Mouse (Mus musculus) hindbrain, embryonic 16.5 days (tissue): ENCODE data around the gene Rpl41. TPM values are rescaled to one million over a fixed set of nuclear protein-coding genes. Genes with fewer than 3 reads are reported as not detected.
A peak's percentile ranks its signal among the peaks of the same experiment; 100 is the strongest.

Source experiments
- ATAC-seq: fragments of 200-750 bp; cut with Nextera tagmentation; 2 replicates; pipeline ENCODE4 v1.8.0; 2017; ENCODE audit warnings: moderate TSS enrichment, moderate library complexity
- H3K27ac ChIP-seq: fragments of 300-500 bp; sonication (generic); 2 replicates; pipeline ENCODE4 v1.5.1; 2014; ENCODE audit warnings: low read depth, mild to moderate bottlenecking, control low read depth, low read length, moderate library complexity
- H3K27me3 ChIP-seq: fragments of 300-500 bp; sonication (generic); replicated peaks from 2 replicates; pipeline ENCODE4 v1.6.1; 2014; ENCODE audit warnings: low read length; ENCODE audit not compliant: control insufficient read depth, insufficient read depth
- H3K36me3 ChIP-seq: fragments of 300-500 bp; sonication (generic); 2 replicates; pipeline ENCODE4 v1.6.1; 2014; ENCODE audit warnings: mild to moderate bottlenecking, low read length, moderate library complexity, mixed read lengths; ENCODE audit not compliant: control insufficient read depth, insufficient read depth
- H3K4me1 ChIP-seq: fragments of 300-500 bp; sonication (generic); 2 replicates; pipeline ENCODE4 v1.6.1; 2014; ENCODE audit warnings: low read depth, low read length; ENCODE audit not compliant: control insufficient read depth, insufficient read depth
- H3K4me2 ChIP-seq: fragments of 300-500 bp; sonication (generic); 2 replicates; pipeline ENCODE4 v1.6.1; 2014; ENCODE audit warnings: mild to moderate bottlenecking, low read length, control low read depth, moderate library complexity
- H3K4me3 ChIP-seq: fragments of 300-500 bp; sonication (generic); 2 replicates; pipeline ENCODE4 v1.5.1; 2014; ENCODE audit warnings: mild to moderate bottlenecking, low read length, control low read depth, moderate library complexity
- H3K9ac ChIP-seq: fragments of 300-500 bp; sonication (generic); 2 replicates; pipeline ENCODE4 v1.6.1; 2014; ENCODE audit warnings: low read depth, mild to moderate bottlenecking, control low read depth, low read length, moderate library complexity
- H3K9me3 ChIP-seq: fragments of 300-500 bp; sonication (generic); 2 replicates; pipeline ENCODE4 v1.6.1; 2014; ENCODE audit warnings: mild to moderate bottlenecking, low read length, moderate library complexity; ENCODE audit not compliant: control insufficient read depth
- WGBS: fragments of 180-500 bp; shearing (Covaris S2); extraction: QIAGEN DNeasy Blood & Tissue Kit; methylation state at CpG from one replicate; pipeline ENCODE4 v1.1.7; 2014; 5-methylcytosine and 5-hydroxymethylcytosine counted together
- polyA plus RNA-seq: library from polyadenylated mRNA; unstranded; fragments of >200 nt; fragmentation: Nextera tagmentation; extraction: Ambion mirVana; gene quantifications from 2 replicates; pipeline ENCODE4 v1.2.1, GENCODE M21; 2015

The Rpl41 gene
- polyA plus RNA-seq, 1 experiment from 2014 or later, result 2,091 TPM

- peak overlapping the region; percentile 83 for H3K4me3 ChIP-seq
- peak overlapping the region; percentile 100 for H3K4me2 ChIP-seq
- H3K36me3 ChIP-seq, result no peaks in the 10 kb centered on the region
- peak overlapping the region; percentile 82 for H3K9ac ChIP-seq
- H3K4me1 ChIP-seq, result peaks cover 13% of the 10 kb centered on the region
- H3K9me3 ChIP-seq, result no peaks in the 10 kb centered on the region
- WGBS, result 11% methylated on average over 11 of the region's 11 CpGs
- H3K27me3 ChIP-seq, result peaks cover 2% of the 10 kb centered on the region; the same call in 1 of the 2 replicates
- ATAC-seq, result no peak
- H3K27ac ChIP-seq, result peak overlapping the region; percentile 63
These were observed 24.9 kb downstream of the Rpl41 start for GRCm38 (mm10) chr10:128524111-128524731.

DNA sequence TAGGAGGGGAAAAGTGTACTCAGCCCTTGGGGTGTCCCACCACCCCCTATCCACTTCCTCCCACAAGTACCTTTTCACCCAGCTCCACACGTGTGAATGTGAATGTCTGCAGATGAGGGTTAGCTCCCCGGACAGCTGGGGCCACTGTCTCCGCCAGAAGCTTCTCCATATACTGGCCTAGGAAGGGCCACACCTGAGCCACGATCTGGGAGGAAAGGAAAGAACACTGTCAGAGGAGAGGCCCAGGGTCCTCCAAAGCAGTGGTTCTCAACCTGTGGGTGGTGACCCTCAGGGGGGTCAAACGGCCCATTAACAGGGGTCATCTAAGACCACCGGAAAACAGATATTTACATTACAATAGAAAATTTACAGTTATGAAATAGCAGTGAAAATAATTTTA is 26.8 kb downstream of the Rpl41 start:
- H3K27ac ChIP-seq, result no peak overlapping the region
- WGBS, result 86% methylated on average over 6 of the region's 6 CpGs
- peaks cover 2% of the 10 kb centered on the region; the same call in 1 of the 2 replicates for H3K27me3 ChIP-seq
- peaks cover 13% of the 10 kb centered on the region for H3K4me1 ChIP-seq
- no peak for ATAC-seq
- H3K36me3 ChIP-seq, result no peaks in the 10 kb centered on the region
- no peak overlapping the region for H3K4me3 ChIP-seq
- no peaks in the 10 kb centered on the region for H3K9me3 ChIP-seq
- no peak overlapping the region for H3K4me2 ChIP-seq
- H3K9ac ChIP-seq, result no peak overlapping the region

DNA sequence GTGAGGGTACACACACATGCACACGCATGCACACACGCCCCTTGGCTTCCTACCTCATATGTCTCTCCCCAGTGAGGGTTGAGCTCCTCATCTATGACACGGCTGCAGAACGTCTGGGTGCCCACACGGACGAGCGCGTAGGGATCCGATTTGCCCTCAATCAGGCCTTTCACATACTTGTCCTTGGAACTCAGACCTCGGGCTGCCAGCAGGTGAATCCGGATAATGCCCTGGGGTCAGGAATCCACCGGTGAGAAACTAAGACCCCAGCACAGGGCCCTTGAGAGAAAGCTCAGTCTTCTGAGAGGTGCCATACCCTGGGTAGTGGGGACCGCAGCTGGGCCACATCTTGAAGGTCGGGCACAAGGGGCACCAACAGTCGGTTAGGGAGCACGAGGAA is 28.5 kb downstream of the Rpl41 start:
- H3K9me3 ChIP-seq, result no peaks in the 10 kb centered on the region
- no peak overlapping the region for H3K4me2 ChIP-seq
- peaks cover 8% of the 10 kb centered on the region for H3K4me1 ChIP-seq
- no peaks in the 10 kb centered on the region for H3K36me3 ChIP-seq
- H3K9ac ChIP-seq, result no peak overlapping the region
- ATAC-seq, result no peak
- H3K4me3 ChIP-seq, result no peak overlapping the region
- 85% methylated on average over 16 of the region's 16 CpGs for WGBS
- no peak overlapping the region for H3K27ac ChIP-seq
- H3K27me3 ChIP-seq, result peaks cover 6% of the 10 kb centered on the region

- Histone ChIP-seq H3K4me3 (no peak overlapping the region), H3K27me3 (peaks cover 5% of the 10 kb centered on the region), H3K4me1 (no peaks in the 10 kb centered on the region; the same call in 1 of the 2 replicates), H3K4me2 (no peak overlapping the region), H3K36me3 (no peaks in the 10 kb centered on the region), H3K27ac (no peak overlapping the region), H3K9ac (no peak overlapping the region), H3K9me3 (no peaks in the 10 kb centered on the region)
- 78% methylated on average over 7 of the region's 7 CpGs for WGBS
- no peak; the same call in 1 of the 2 replicates for ATAC-seq
These were observed 30.3 kb downstream of the Rpl41 start for GRCm38 (mm10) chr10:128518833-128519232.

GRCm38 (mm10) chr10:128516677-128517076 is 32.4 kb downstream of the Rpl41 start:
- Histone ChIP-seq H3K9ac (no peak overlapping the region), H3K9me3 (no peaks in the 10 kb centered on the region), H3K4me1 (no peaks in the 10 kb centered on the region), H3K27me3 (peaks cover 4% of the 10 kb centered on the region), H3K27ac (no peak overlapping the region), H3K4me3 (no peak overlapping the region), H3K4me2 (no peak overlapping the region), H3K36me3 (no peaks in the 10 kb centered on the region)
- 29% methylated on average over 6 of the region's 6 CpGs for WGBS
- ATAC-seq, result no peak

DNA sequence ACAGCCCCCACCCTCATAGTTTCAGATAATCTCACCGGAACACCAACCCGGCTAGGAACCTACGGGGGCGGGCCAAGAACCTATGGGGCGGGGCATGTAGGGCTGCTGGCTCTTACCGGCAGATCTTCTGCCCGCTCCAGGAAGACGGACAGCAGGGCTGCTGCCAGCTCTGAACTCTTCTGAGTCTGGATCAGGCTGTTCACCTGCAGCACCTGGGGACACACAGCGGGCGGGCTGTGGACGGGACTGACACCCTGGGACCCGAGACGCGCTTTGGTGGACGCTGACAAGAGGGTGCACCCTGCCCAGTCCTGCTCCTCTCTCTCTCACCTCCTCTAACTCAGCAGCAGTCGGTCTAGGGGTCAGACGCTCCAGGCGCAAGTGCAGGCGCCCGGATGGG is 33.1 kb downstream of the Rpl41 start:
- Histone ChIP-seq H3K9me3 (no peaks in the 10 kb centered on the region), H3K4me2 (0 out of 2 replicates have a peak overlapping the region, but pooled peaks have one; percentile 0), H3K4me1 (no peaks in the 10 kb centered on the region), H3K4me3 (no peak overlapping the region), H3K27me3 (peaks cover 4% of the 10 kb centered on the region), H3K36me3 (0 out of 2 replicates have a peak, but pooled peaks cover 3% of the 10 kb centered on the region), H3K27ac (no peak overlapping the region), H3K9ac (no peak overlapping the region; the same call in 1 of the 2 replicates)
- WGBS, result 22% methylated on average over 20 of the region's 20 CpGs
- no peak for ATAC-seq

DNA sequence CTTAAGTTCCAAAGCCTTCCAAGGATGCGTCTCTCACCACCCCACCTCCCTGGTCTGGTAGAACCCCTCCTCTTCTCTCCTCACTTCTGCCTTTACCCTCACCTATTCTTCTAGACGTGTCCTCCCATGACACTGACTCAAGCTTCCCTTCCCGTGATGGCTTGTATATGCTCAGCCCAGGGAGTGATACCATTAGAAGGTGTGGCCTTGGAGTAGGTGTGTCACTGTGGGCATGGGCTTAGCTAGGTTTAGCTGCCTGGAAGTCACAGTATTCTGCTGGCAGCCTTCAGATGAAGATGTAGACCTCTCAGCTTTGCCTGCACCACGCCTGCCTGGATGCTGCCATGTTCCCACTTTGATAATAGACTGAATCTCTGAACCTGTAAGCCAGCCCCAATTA is 34.1 kb downstream of the Rpl41 start:
- Histone ChIP-seq H3K4me3 (no peak overlapping the region), H3K4me2 (no peak overlapping the region), H3K36me3 (peaks cover 5% of the 10 kb centered on the region; the same call in 1 of the 2 replicates), H3K9ac (no peak overlapping the region), H3K9me3 (no peaks in the 10 kb centered on the region), H3K27me3 (peaks cover 4% of the 10 kb centered on the region), H3K27ac (no peak overlapping the region), H3K4me1 (no peaks in the 10 kb centered on the region)
- ATAC-seq, result no peak
- WGBS, result 91% methylated on average over 4 of the region's 4 CpGs

- Histone ChIP-seq H3K36me3 (peaks cover 9% of the 10 kb centered on the region; the same call in 1 of the 2 replicates), H3K9me3 (no peaks in the 10 kb centered on the region)
These were observed 37.3 kb downstream of the Rpl41 start for GRCm38 (mm10) chr10:128511761-128512160.

DNA sequence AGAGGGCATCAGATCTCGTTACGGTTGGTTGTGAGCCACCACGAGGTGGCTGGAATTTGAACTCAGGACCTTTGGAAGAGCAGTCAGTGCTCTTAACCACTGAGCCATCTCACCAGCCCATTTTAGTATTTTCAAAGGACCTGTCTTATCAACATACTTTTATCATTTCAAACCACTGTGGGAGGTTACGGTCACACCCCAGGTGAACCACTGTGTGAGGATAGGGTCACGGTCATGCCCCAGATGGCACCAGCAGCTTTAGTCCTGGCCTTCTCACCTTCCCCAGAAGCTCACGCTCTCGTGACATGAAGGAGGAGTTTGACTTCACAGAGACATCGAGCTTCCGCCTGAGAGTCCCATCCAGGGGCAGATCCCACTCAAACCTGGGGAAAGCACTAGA is 37.9 kb downstream of the Rpl41 start:
- no peaks in the 10 kb centered on the region for H3K9me3 ChIP-seq
- H3K4me2 ChIP-seq, result no peak overlapping the region
- no peaks in the 10 kb centered on the region; the same call in 1 of the 2 replicates for H3K27me3 ChIP-seq
- no peak overlapping the region for H3K4me3 ChIP-seq
- H3K36me3 ChIP-seq, result peaks cover 9% of the 10 kb centered on the region; the same call in 1 of the 2 replicates
- WGBS, result 91% methylated on average over 9 of the region's 9 CpGs
- ATAC-seq, result no peak
- no peaks in the 10 kb centered on the region for H3K4me1 ChIP-seq
- H3K27ac ChIP-seq, result no peak overlapping the region
- H3K9ac ChIP-seq, result no peak overlapping the region

More at GRCm38 (mm10) chr10:128511761-128512160, 37.3 kb downstream of the Rpl41 start:
- H3K4me1 ChIP-seq, result no peaks in the 10 kb centered on the region
- H3K27ac ChIP-seq, result no peak overlapping the region
- no peak overlapping the region for H3K4me3 ChIP-seq
- no peak for ATAC-seq
- no peak overlapping the region for H3K9ac ChIP-seq
- H3K27me3 ChIP-seq, result peaks cover 2% of the 10 kb centered on the region
- no peak overlapping the region for H3K4me2 ChIP-seq
- 85% methylated on average over 12 of the region's 12 CpGs for WGBS
